ENCODE assay signal across 8 mouse cellular contexts in genomic region chr12:80789849-80790694, GRCm38 (mm10). TPM values are rescaled to one million over a fixed set of nuclear protein-coding genes. Genes with fewer than 3 reads are reported as not detected.
A peak's percentile ranks its signal among the peaks of the same experiment; 100 is the strongest.
DNase-seq lines count a peak whose midpoint lies in the region; ATAC-seq and TF ChIP-seq lines count a peak whose summit lies in the region.

Susd6 (plus strand) TSS chr12:80790510.

- no peaks in the 10 kb centered on the region for H3K9me3 ChIP-seq in erythroblast, embryonic 14.5 days (ENCODE audit: control insufficient read depth, low read length)
- no peaks in the 10 kb centered on the region for H3K9me3 ChIP-seq in heart, embryonic 12.5 days (replicated peaks)
- no peaks in the 10 kb centered on the region for H3K9me3 ChIP-seq in kidney, postnatal 0 days (replicated peaks; ENCODE audit: low read length)
- no peaks in the 10 kb centered on the region for H3K9me3 ChIP-seq in liver, embryonic 11.5 days (ENCODE audit: control insufficient read depth, low read length)
- H3K9me3 ChIP-seq in stomach, embryonic 14.5 days (ENCODE audit: control insufficient read depth, low read depth, low read length) = no peaks in the 10 kb centered on the region

- ATAC-seq in heart, embryonic 12.5 days (ENCODE audit: insufficient number of reproducible peaks, low FRiP score) = peak; percentile 98
- peak; percentile 96 for ATAC-seq in kidney, postnatal 0 days (replicated peaks; ENCODE audit: low FRiP score, low read depth)
- peak; percentile 96 for ATAC-seq in liver, embryonic 11.5 days (replicated peaks; ENCODE audit: low FRiP score)
- peak; percentile 98 for ATAC-seq in stomach, embryonic 14.5 days (ENCODE audit: insufficient number of reproducible peaks, insufficient read depth, low FRiP score, low read depth)

- peak within 1 kb of the TSS; percentile 96 for H3K27ac ChIP-seq in heart, embryonic 12.5 days (ENCODE audit: poor library complexity, severe bottlenecking)
- H3K27ac ChIP-seq in kidney, postnatal 0 days = peak within 1 kb of the TSS; percentile 97
- peak within 1 kb of the TSS; percentile 74 for H3K27ac ChIP-seq in liver, embryonic 11.5 days (ENCODE audit: low read depth, low read length)
- H3K27ac ChIP-seq in stomach, embryonic 14.5 days (ENCODE audit: low read length) = peak within 1 kb of the TSS; percentile 96

- H3K79me3 ChIP-seq in C2C12 (ENCODE audit: low read depth) = peaks cover 41% of the 10 kb centered on the region

- H3K4me2 ChIP-seq in heart, embryonic 12.5 days = peak within 1 kb of the TSS; percentile 91
- H3K4me2 ChIP-seq in kidney, postnatal 0 days (ENCODE audit: low read length) = peak within 1 kb of the TSS; percentile 84
- peak within 1 kb of the TSS; percentile 76 for H3K4me2 ChIP-seq in liver, embryonic 11.5 days
- peak within 1 kb of the TSS; percentile 51 for H3K4me2 ChIP-seq in stomach, embryonic 14.5 days (replicated peaks; ENCODE audit: low read depth, low read length)

- peaks cover 10% of the 10 kb centered on the region for H3K36me3 ChIP-seq in C2C12 (ENCODE audit: control insufficient read depth, insufficient read depth)
- peaks cover 27% of the 10 kb centered on the region for H3K36me3 ChIP-seq in erythroblast, embryonic 14.5 days (ENCODE audit: control insufficient read depth)
- H3K36me3 ChIP-seq in heart, embryonic 12.5 days = no peaks in the 10 kb centered on the region
- no peaks in the 10 kb centered on the region for H3K36me3 ChIP-seq in kidney, postnatal 0 days (ENCODE audit: insufficient read depth, low read length)
- no peaks in the 10 kb centered on the region for H3K36me3 ChIP-seq in liver, embryonic 11.5 days (ENCODE audit: control insufficient read depth, insufficient read depth, low read length)
- no peaks in the 10 kb centered on the region for H3K36me3 ChIP-seq in stomach, embryonic 14.5 days (ENCODE audit: control insufficient read depth, insufficient read depth, low read length)

- no peaks in the 10 kb centered on the region for H3K27me3 ChIP-seq in C2C12 (ENCODE audit: control insufficient read depth, insufficient read depth, insufficient read length)
- no peaks in the 10 kb centered on the region for H3K27me3 ChIP-seq in erythroblast, embryonic 14.5 days (ENCODE audit: control insufficient read depth)
- no peaks in the 10 kb centered on the region for H3K27me3 ChIP-seq in heart, embryonic 12.5 days (replicated peaks)
- H3K27me3 ChIP-seq in kidney, postnatal 0 days (ENCODE audit: insufficient read depth, low read length) = no peaks in the 10 kb centered on the region
- H3K27me3 ChIP-seq in liver, embryonic 11.5 days (replicated peaks; ENCODE audit: control insufficient read depth, insufficient read depth, low read length) = no peaks in the 10 kb centered on the region
- no peaks in the 10 kb centered on the region for H3K27me3 ChIP-seq in stomach, embryonic 14.5 days (ENCODE audit: control insufficient read depth, insufficient read depth, low read length)

- TF ChIP-seq CTCF in C2C12 (IDR thresholded peaks at IDR 0.05; ENCODE audit: control insufficient read depth, insufficient read depth, insufficient read length) = no peak
- TF ChIP-seq CTCF in brain, embryonic 14.5 days (IDR thresholded peaks at IDR 0.05; ENCODE audit: borderline replicate concordance, extremely low read depth, insufficient read depth, insufficient read length) = peak; percentile 27; the same call in 1 of the 2 replicates
- peak; percentile 40 for TF ChIP-seq CTCF in kidney, postnatal 0 days (IDR thresholded peaks at IDR 0.05; ENCODE audit: low read depth)

- WGBS in heart, embryonic 12.5 days = 3% methylated on average over 53 of the region's 56 CpGs
- 2% methylated on average over 55 of the region's 56 CpGs for WGBS in kidney, postnatal 0 days
- 3% methylated on average over 56 of the region's 56 CpGs for WGBS in liver, embryonic 11.5 days
- 2% methylated on average over 42 of the region's 56 CpGs for WGBS in stomach, embryonic 14.5 days

- peak within 1 kb of the TSS; percentile 77 for H3ac ChIP-seq in C2C12 (ENCODE audit: control insufficient read depth, insufficient read length, low read depth)

- H3K4me3 ChIP-seq in C2C12 (ENCODE audit: insufficient read depth, poor library complexity, severe bottlenecking) = peak within 1 kb of the TSS; percentile 68
- H3K4me3 ChIP-seq in erythroblast, embryonic 14.5 days (replicated peaks) = peak within 1 kb of the TSS; percentile 100
- peak within 1 kb of the TSS; percentile 98 for H3K4me3 ChIP-seq in heart, embryonic 12.5 days
- peak within 1 kb of the TSS; percentile 88 for H3K4me3 ChIP-seq in kidney, postnatal 0 days (replicated peaks; ENCODE audit: low read depth, low read length)
- peak within 1 kb of the TSS; percentile 95 for H3K4me3 ChIP-seq in liver, embryonic 11.5 days (ENCODE audit: low read depth, low read length)
- H3K4me3 ChIP-seq in stomach, embryonic 14.5 days (ENCODE audit: low read depth, low read length) = peak within 1 kb of the TSS; percentile 98

- peaks cover 46% of the 10 kb centered on the region for H3K79me2 ChIP-seq in C2C12 (ENCODE audit: control insufficient read depth, insufficient read depth)

- peak; percentile 99 for DNase-seq in brain, embryonic 14.5 days (ENCODE audit: low read depth)
- peak; percentile 98 for DNase-seq in kidney, postnatal 0 days (ENCODE audit: low spot score)
- DNase-seq in liver, embryonic 11.5 days (ENCODE audit: low spot score) = peak; percentile 100
- peak; percentile 99 for DNase-seq in naive thymus-derived CD4-positive, alpha-beta T cell, adult 2 months (ENCODE audit: low read depth)

- peak within 1 kb of the TSS; percentile 99 for H3K9ac ChIP-seq in heart, embryonic 12.5 days
- peak within 1 kb of the TSS; percentile 90 for H3K9ac ChIP-seq in kidney, postnatal 0 days (ENCODE audit: low read depth, low read length)
- H3K9ac ChIP-seq in liver, embryonic 11.5 days (ENCODE audit: low read depth, low read length) = peak within 1 kb of the TSS; percentile 96
- peak within 1 kb of the TSS; percentile 81 for H3K9ac ChIP-seq in stomach, embryonic 14.5 days (replicated peaks; ENCODE audit: low read depth, low read length)

- H3K4me1 ChIP-seq in erythroblast, embryonic 14.5 days (ENCODE audit: control insufficient read depth) = peaks cover 77% of the 10 kb centered on the region
- H3K4me1 ChIP-seq in heart, embryonic 12.5 days (replicated peaks) = peaks cover 32% of the 10 kb centered on the region
- H3K4me1 ChIP-seq in kidney, postnatal 0 days (replicated peaks; ENCODE audit: insufficient read depth, low read length) = peaks cover 8% of the 10 kb centered on the region; the same call in 1 of the 2 replicates
- peaks cover 46% of the 10 kb centered on the region for H3K4me1 ChIP-seq in liver, embryonic 11.5 days (replicated peaks; ENCODE audit: control insufficient read depth, insufficient read depth, low read length)
- peaks cover 4% of the 10 kb centered on the region; the same call in 1 of the 2 replicates for H3K4me1 ChIP-seq in stomach, embryonic 14.5 days (ENCODE audit: control insufficient read depth, insufficient read depth, low read length)

- TF ChIP-seq POLR2A in brain, embryonic 14.5 days (IDR thresholded peaks at IDR 0.05; ENCODE audit: borderline replicate concordance, extremely low read depth, insufficient read depth, insufficient read length, poor library complexity, severe bottlenecking) = peak; percentile 98

TF ChIP-seq in C2C12, 6 proteins besides CTCF, POLR2A, EP300 and RAD21:
- TF ChIP-seq CEBPB (IDR thresholded peaks at IDR 0.05; ENCODE audit: low read depth) (no peak), MYOD1 (IDR thresholded peaks at IDR 0.05; ENCODE audit: control insufficient read depth, insufficient read length, low read depth) (no peak), MAX (IDR thresholded peaks at IDR 0.05) (no peak), MYOG (IDR thresholded peaks at IDR 0.05; ENCODE audit: control insufficient read depth, extremely low read depth, insufficient read length) (no peak), USF1 (IDR thresholded peaks at IDR 0.05; ENCODE audit: low read depth) (no peak), FOSL1 (IDR thresholded peaks at IDR 0.05; ENCODE audit: insufficient read depth, low read length, poor library complexity, severe bottlenecking) (no peak)
TF ChIP-seq in C2C12: peak in this region for 0.

RNA-seq across cellular contexts. Expression of gene Susd6, which starts in this region (rescaled TPM):
- polyA plus RNA-seq in C2C12 (2012; fragmentation: generic; extraction: Trizol) = 20.9 TPM
- 21.7 and 23.2 TPM in 2 replicates for polyA plus RNA-seq in brain, embryonic 14.5 days (2012; rRNA removed)
- 1.1 and 1.2 TPM in 2 replicates for polyA plus RNA-seq in erythroblast, embryonic 14.5 days (2012)
- polyA plus RNA-seq in heart, embryonic 12.5 days (2016; fragmentation: Nextera tagmentation; extraction: Ambion mirVana) = 22.4 and 22.7 TPM in 2 replicates
- polyA plus RNA-seq in kidney, postnatal 0 days (2015; fragmentation: Nextera tagmentation; extraction: Ambion mirVana) = 16.1 and 16.5 TPM in 2 replicates
- polyA plus RNA-seq in liver, embryonic 11.5 days (2014; fragmentation: Nextera tagmentation; extraction: Ambion mirVana) = 21.5 and 21.7 TPM in 2 replicates
- polyA plus RNA-seq in stomach, embryonic 14.5 days (2014; fragmentation: Nextera tagmentation; extraction: Ambion mirVana) = 20.8 and 22.6 TPM in 2 replicates

Comparison
In these comparisons a context has a peak if more than half of its experiments do, and no peak if none do; other contexts are left out.
1. Peak in every context shown above with its lines: DNase-seq, ATAC-seq, H3K4me3 ChIP-seq and H3K27ac ChIP-seq.